Mouse (Mus musculus): ENCODE data around the gene Cables2. TPM values are rescaled to one million over a fixed set of nuclear protein-coding genes. Genes with fewer than 3 reads are reported as not detected.
A peak's percentile ranks its signal among the peaks of the same experiment; 100 is the strongest.

Gene Cables2
- total and polyA plus RNA-seq, 2 experiments, result 8.9 to 29.2 TPM

DNA sequence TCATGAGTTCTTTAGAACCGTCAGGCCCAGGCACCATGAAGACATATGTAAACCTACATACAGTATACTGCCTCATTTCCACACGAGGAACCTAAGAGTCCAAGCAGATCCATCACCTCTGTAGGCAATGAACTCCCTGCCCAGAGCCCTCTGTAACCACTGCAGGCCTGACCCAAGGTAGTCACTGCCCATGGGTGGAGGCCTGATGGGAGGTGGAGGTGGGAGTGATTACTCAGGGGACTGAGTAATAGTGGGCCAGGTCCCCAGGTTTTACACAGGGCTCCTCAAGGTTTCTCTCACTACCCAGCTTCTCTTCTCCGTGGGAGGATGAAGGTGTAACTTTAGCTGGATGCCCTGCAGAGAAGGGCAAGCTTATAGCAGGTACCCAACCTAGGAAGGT, 44.2 kb downstream of the Cables2 start:
- 86% methylated on average over 3 of the region's 3 CpGs for WGBS
- H3K27ac ChIP-seq (replicated peaks; ENCODE audit: insufficient read depth, low read depth, low read length), result no peak overlapping the region

DNA sequence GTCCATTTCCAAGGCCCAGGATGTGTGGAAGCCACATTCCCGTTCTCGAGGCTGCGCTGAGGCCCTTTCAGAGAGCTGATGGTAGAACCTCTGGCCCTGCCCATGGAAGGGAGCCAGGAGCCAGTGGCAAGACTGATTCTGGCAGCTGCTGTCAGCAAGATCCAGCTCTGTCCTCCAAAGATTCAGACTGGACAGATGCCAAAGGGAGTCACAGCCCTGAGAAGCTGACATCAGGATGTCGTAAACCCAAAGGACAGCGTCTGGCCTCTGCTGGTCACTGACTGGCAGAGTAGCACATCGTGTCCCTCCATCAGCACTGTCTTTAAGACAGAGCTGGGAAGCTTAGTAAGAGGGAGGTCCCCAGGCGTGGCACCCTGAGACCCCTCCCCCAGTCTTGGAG, 44.7 kb downstream of the Cables2 start:
- Histone ChIP-seq H3K79me2 (ENCODE audit: control insufficient read depth, insufficient read depth, low read length) (no peaks in the 10 kb centered on the region), H3K27me3 (ENCODE audit: control insufficient read depth, insufficient read depth, low read length) (peaks cover 3% of the 10 kb centered on the region; the same call in 1 of the 2 replicates), H3K27ac (replicated peaks; ENCODE audit: insufficient read depth, low read depth, low read length) (no peak overlapping the region), H3K4me3 (ENCODE audit: insufficient read depth, low read depth, low read length) (no peak overlapping the region), H3K4me1 (ENCODE audit: control insufficient read depth, insufficient read depth, low read length) (0 out of 2 replicates have a peak, but pooled peaks cover 8% of the 10 kb centered on the region), H3K9ac (ENCODE audit: low read depth, low read length) (no peak overlapping the region), H3K36me3 (ENCODE audit: control insufficient read depth, insufficient read depth, low read length) (no peaks in the 10 kb centered on the region)
- DNase-seq (ENCODE audit: extremely low read depth, low read depth, low spot score), result peak; percentile 46
- WGBS, result 67% methylated on average over 7 of the region's 7 CpGs
- peak; percentile 22; the same call in 1 of the 2 replicates for TF ChIP-seq CTCF (IDR thresholded peaks at IDR 0.05; ENCODE audit: low read depth, low read length)
- TF ChIP-seq POLR2A (IDR thresholded peaks at IDR 0.05; ENCODE audit: extremely low read depth, insufficient read depth, low read length), result no peak

More for the DNA sequence above, 44.2 kb downstream of the Cables2 start:
- Histone ChIP-seq H3K4me3 (ENCODE audit: insufficient read depth, low read depth, low read length) (no peak overlapping the region), H3K4me1 (ENCODE audit: control insufficient read depth, insufficient read depth, low read length) (0 out of 2 replicates have a peak, but pooled peaks cover 8% of the 10 kb centered on the region), H3K36me3 (ENCODE audit: control insufficient read depth, insufficient read depth, low read length) (no peaks in the 10 kb centered on the region), H3K9ac (ENCODE audit: low read depth, low read length) (no peak overlapping the region), H3K27me3 (ENCODE audit: control insufficient read depth, insufficient read depth, low read length) (peaks cover 3% of the 10 kb centered on the region; the same call in 1 of the 2 replicates), H3K79me2 (ENCODE audit: control insufficient read depth, insufficient read depth, low read length) (no peaks in the 10 kb centered on the region)
- DNase-seq (ENCODE audit: extremely low read depth, low read depth, low spot score), result no peak
- TF ChIP-seq CTCF (IDR thresholded peaks at IDR 0.05; ENCODE audit: low read depth, low read length) (no peak), POLR2A (IDR thresholded peaks at IDR 0.05; ENCODE audit: extremely low read depth, insufficient read depth, low read length) (no peak)

- no peak overlapping the region; the same call in 1 of the 2 replicates for H3K27ac ChIP-seq (replicated peaks; ENCODE audit: insufficient read depth, low read depth, low read length)
- H3K9ac ChIP-seq (ENCODE audit: low read depth, low read length), result no peak overlapping the region
- H3K4me1 ChIP-seq (ENCODE audit: control insufficient read depth, insufficient read depth, low read length), result 0 out of 2 replicates have a peak, but pooled peaks cover 8% of the 10 kb centered on the region
- DNase-seq (ENCODE audit: extremely low read depth, low read depth, low spot score), result no peak
- H3K36me3 ChIP-seq (ENCODE audit: control insufficient read depth, insufficient read depth, low read length), result no peaks in the 10 kb centered on the region
- H3K27me3 ChIP-seq (ENCODE audit: control insufficient read depth, insufficient read depth, low read length), result peaks cover 3% of the 10 kb centered on the region; the same call in 1 of the 2 replicates
- WGBS, result 70% methylated on average over 6 of the region's 6 CpGs
- no peaks in the 10 kb centered on the region for H3K79me2 ChIP-seq (ENCODE audit: control insufficient read depth, insufficient read depth, low read length)
- TF ChIP-seq POLR2A (IDR thresholded peaks at IDR 0.05; ENCODE audit: extremely low read depth, insufficient read depth, low read length), result no peak
- TF ChIP-seq CTCF (IDR thresholded peaks at IDR 0.05; ENCODE audit: low read depth, low read length), result no peak
- no peak overlapping the region for H3K4me3 ChIP-seq (ENCODE audit: insufficient read depth, low read depth, low read length)
Measured at GRCm38 (mm10) chr2:180228060-180228458, 45.2 kb downstream of the Cables2 start.

- Histone ChIP-seq H3K27me3 (ENCODE audit: control insufficient read depth, insufficient read depth, low read length) (peaks cover 3% of the 10 kb centered on the region; the same call in 1 of the 2 replicates), H3K79me2 (ENCODE audit: control insufficient read depth, insufficient read depth, low read length) (no peaks in the 10 kb centered on the region), H3K4me1 (ENCODE audit: control insufficient read depth, insufficient read depth, low read length) (0 out of 2 replicates have a peak, but pooled peaks cover 8% of the 10 kb centered on the region), H3K4me3 (ENCODE audit: insufficient read depth, low read depth, low read length) (0 out of 2 replicates have a peak overlapping the region, but pooled peaks have one; percentile 2), H3K36me3 (ENCODE audit: control insufficient read depth, insufficient read depth, low read length) (no peaks in the 10 kb centered on the region), H3K9ac (ENCODE audit: low read depth, low read length) (no peak overlapping the region), H3K27ac (replicated peaks; ENCODE audit: insufficient read depth, low read depth, low read length) (no peak overlapping the region; the same call in 1 of the 2 replicates)
- 5% methylated on average over 21 of the region's 21 CpGs for WGBS
- peak; percentile 81 for TF ChIP-seq CTCF (IDR thresholded peaks at IDR 0.05; ENCODE audit: low read depth, low read length)
- TF ChIP-seq POLR2A (IDR thresholded peaks at IDR 0.05; ENCODE audit: extremely low read depth, insufficient read depth, low read length), result no peak
- DNase-seq (ENCODE audit: extremely low read depth, low read depth, low spot score), result peak; percentile 25
Measured at GRCm38 (mm10) chr2:180227262-180228059, 45.8 kb downstream of the Cables2 start.

DNA sequence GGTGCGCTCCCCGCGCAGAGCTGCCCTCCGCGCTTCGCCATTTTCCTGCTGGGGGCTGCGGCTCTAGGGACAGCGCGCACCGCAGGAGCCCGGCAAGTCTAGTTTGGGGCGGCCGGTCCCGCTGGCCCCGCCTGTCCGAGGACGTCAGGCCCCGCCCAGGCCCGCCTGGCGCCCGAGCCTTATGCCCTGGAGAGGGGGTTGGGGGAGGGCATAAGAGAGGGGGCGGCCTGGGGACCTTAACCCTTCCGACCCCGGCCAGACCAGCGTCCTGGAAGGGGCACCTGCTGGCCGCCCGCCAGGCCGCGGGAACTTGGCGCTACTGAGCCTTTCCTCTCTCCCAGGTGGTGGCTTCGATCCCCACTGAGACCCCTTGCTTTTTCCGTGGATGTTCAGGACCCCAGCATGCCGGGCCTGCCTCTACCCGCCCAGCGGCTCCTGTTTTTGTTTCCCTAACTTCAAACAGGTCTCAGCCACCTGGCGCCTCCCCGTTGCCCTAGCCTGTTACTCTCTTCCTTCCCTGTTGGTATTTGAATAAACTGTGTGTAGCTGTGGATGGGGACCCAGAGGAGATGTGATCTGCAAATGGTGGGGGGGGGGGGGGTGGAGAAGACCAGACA, 47.4 kb downstream of the Cables2 start, which contains the start of gene Lama5:
Gene Lama5, minus strand, starts transcription at position 98 of the 617 bp plus-strand sequence.
- Histone ChIP-seq H3K27ac (replicated peaks; ENCODE audit: insufficient read depth, low read depth, low read length) (no peak within 1 kb of the TSS), H3K4me3 (ENCODE audit: insufficient read depth, low read depth, low read length) (peak within 1 kb of the TSS; percentile 61), H3K36me3 (ENCODE audit: control insufficient read depth, insufficient read depth, low read length) (no peaks in the 10 kb centered on the region), H3K4me1 (ENCODE audit: control insufficient read depth, insufficient read depth, low read length) (0 out of 2 replicates have a peak, but pooled peaks cover 8% of the 10 kb centered on the region), H3K27me3 (ENCODE audit: control insufficient read depth, insufficient read depth, low read length) (peaks cover 3% of the 10 kb centered on the region; the same call in 1 of the 2 replicates), H3K79me2 (ENCODE audit: control insufficient read depth, insufficient read depth, low read length) (no peaks in the 10 kb centered on the region), H3K9ac (ENCODE audit: low read depth, low read length) (peak within 1 kb of the TSS; percentile 81)
- 4% methylated on average over 35 of the region's 37 CpGs for WGBS
- TF ChIP-seq POLR2A (IDR thresholded peaks at IDR 0.05; ENCODE audit: extremely low read depth, insufficient read depth, low read length) (no peak), CTCF (IDR thresholded peaks at IDR 0.05; ENCODE audit: low read depth, low read length) (no peak)
- no peak for DNase-seq (ENCODE audit: extremely low read depth, low read depth, low spot score)
